Mouse (Mus musculus) CH12.LX (cell line): ENCODE data around the gene Cplx2. TPM values are rescaled to one million over a fixed set of nuclear protein-coding genes. Genes with fewer than 3 reads are reported as not detected.

ENCODE experiments used
- DNase-seq: peaks from one replicate; pipeline ENCODE4 v3.0.0-alpha.2; 2013; ENCODE audit errors: extremely low read depth
- H3K27ac ChIP-seq: 2 replicates; pipeline ENCODE4 v1.5.1; 2012; ENCODE audit warnings: low read depth, mild to moderate bottlenecking, control low read depth, moderate library complexity; ENCODE audit not compliant: insufficient read depth
- H3K27me3 ChIP-seq: replicated peaks from 2 replicates; pipeline ENCODE3; 2012; ENCODE audit warnings: inconsistent platforms
- H3K36me3 ChIP-seq, 2 experiments: replicated peaks in 1 of 2; 2 replicates each; pipeline versions ENCODE3 to v1.6.1; 2012; ENCODE audit warnings: inconsistent platforms in 1 of 2, low read length in 1 of 2, mild to moderate bottlenecking in 1 of 2, mixed read lengths in 1 of 2, moderate library complexity in 1 of 2; ENCODE audit not compliant: control insufficient read depth in 1 of 2, insufficient read depth in 1 of 2
- H3K4me1 ChIP-seq, 2 experiments: 2 replicates each; pipeline ENCODE4 v1.6.1; 2012; ENCODE audit warnings: inconsistent platforms in 1 of 2, moderate library complexity in 1 of 2; ENCODE audit not compliant: insufficient read depth in 2 of 2, control insufficient read depth in 1 of 2
- H3K4me2 ChIP-seq: 2 replicates; pipeline ENCODE4 v1.6.1; 2012; ENCODE audit warnings: low read depth, mild to moderate bottlenecking, control low read depth; ENCODE audit not compliant: poor library complexity, insufficient read depth, severe bottlenecking
- H3K4me3 ChIP-seq, 3 experiments: fragments of 150-350 bp in 1 of 3; sonication (generic) in 1 of 3; replicated peaks in 1 of 3; 2 replicates each; pipeline versions ENCODE3 to v1.5.1; 2011 to 2012; ENCODE audit warnings: low read depth in 2 of 3, low read length in 2 of 3, mild to moderate bottlenecking in 2 of 3, moderate library complexity in 2 of 3, control low read depth in 1 of 3, improper control_type of control experiment in 1 of 3, inconsistent platforms in 1 of 3, mixed read lengths in 1 of 3; ENCODE audit not compliant: poor library complexity in 1 of 3
- H3K79me2 ChIP-seq: replicated peaks from 2 replicates; pipeline ENCODE4 v1.6.1; 2012; ENCODE audit warnings: mild to moderate bottlenecking, moderate library complexity; ENCODE audit not compliant: control insufficient read depth, poor library complexity, insufficient read depth, severe bottlenecking; ENCODE audit errors: extremely low read depth
- H3K9ac ChIP-seq: 2 replicates; pipeline ENCODE4 v1.6.1; 2012; ENCODE audit warnings: low read depth, mild to moderate bottlenecking, control low read depth, moderate library complexity; ENCODE audit not compliant: insufficient read depth
- H3K9me3 ChIP-seq: replicated peaks from 2 replicates; pipeline ENCODE3; 2012; ENCODE audit warnings: low read length, inconsistent platforms, mixed read lengths
- CHD1 ChIP-seq: IDR thresholded peaks from 2 replicates; pipeline ENCODE4 v1.6.1; 2012; ENCODE audit warnings: low read depth, low read length, improper control_type of control experiment, inconsistent platforms
- CHD2 ChIP-seq: IDR thresholded peaks from 2 replicates; pipeline ENCODE4 v1.6.1; 2011; ENCODE audit warnings: low read length, improper control_type of control experiment
- CTCF ChIP-seq, 2 experiments: IDR thresholded peaks in 1 of 2; conservative IDR thresholded peaks in 1 of 2; 2 replicates each; pipeline ENCODE4 v1.5.1; 2011 to 2012; ENCODE audit warnings: low read depth in 2 of 2, low read length in 2 of 2, improper control_type of control experiment in 1 of 2, inconsistent platforms in 1 of 2, mild to moderate bottlenecking in 1 of 2, moderate library complexity in 1 of 2
- E2F4 ChIP-seq: IDR thresholded peaks from 2 replicates; pipeline ENCODE4 v1.6.1; 2011; ENCODE audit warnings: low read depth, low read length, improper control_type of control experiment; ENCODE audit not compliant: insufficient replicate concordance
- EP300 ChIP-seq: IDR thresholded peaks from 2 replicates; pipeline ENCODE4 v1.6.1; 2011; ENCODE audit warnings: low read length, improper control_type of control experiment
- ETS1 ChIP-seq: conservative IDR thresholded peaks from 2 replicates; pipeline ENCODE4 v1.6.1; 2012; ENCODE audit warnings: low read depth, mild to moderate bottlenecking, inconsistent platforms, low read length, improper control_type of control experiment, moderate library complexity
- GABPA ChIP-seq: IDR thresholded peaks from 2 replicates; pipeline ENCODE4 v1.6.1; 2012; ENCODE audit warnings: low read depth, low read length, improper control_type of control experiment, inconsistent platforms; ENCODE audit not compliant: insufficient replicate concordance
- HCFC1 ChIP-seq: IDR thresholded peaks from 2 replicates; pipeline ENCODE4 v1.6.1; 2012; ENCODE audit warnings: low read depth, mild to moderate bottlenecking, inconsistent platforms, low read length, improper control_type of control experiment
- JUN ChIP-seq: IDR thresholded peaks from 2 replicates; pipeline ENCODE4 v1.6.1; 2011; ENCODE audit warnings: low read depth, mild to moderate bottlenecking, low read length, improper control_type of control experiment, moderate library complexity; ENCODE audit not compliant: insufficient read depth
- JUND ChIP-seq: conservative IDR thresholded peaks from 2 replicates; pipeline ENCODE4 v1.6.1; 2011; ENCODE audit warnings: low read depth, low read length, improper control_type of control experiment
- MAFK ChIP-seq: IDR thresholded peaks from 2 replicates; pipeline ENCODE4 v1.6.1; 2011; ENCODE audit warnings: low read length, improper control_type of control experiment; ENCODE audit not compliant: insufficient replicate concordance
- MAX ChIP-seq: IDR thresholded peaks from 2 replicates; pipeline ENCODE4 v1.6.1; 2011; ENCODE audit warnings: low read length, improper control_type of control experiment
- MAZ ChIP-seq: IDR thresholded peaks from 2 replicates; pipeline ENCODE4 v1.6.1; 2012; ENCODE audit warnings: low read depth, mild to moderate bottlenecking, inconsistent platforms, low read length, improper control_type of control experiment, moderate library complexity
- MEF2A ChIP-seq: IDR thresholded peaks from 2 replicates; pipeline ENCODE4 v1.6.1; 2014; ENCODE audit warnings: low read depth, mild to moderate bottlenecking, inconsistent platforms, low read length, improper control_type of control experiment, borderline replicate concordance
- MYC ChIP-seq: IDR thresholded peaks from 2 replicates; pipeline ENCODE4 v1.6.1; 2011; ENCODE audit warnings: low read depth, mild to moderate bottlenecking, improper control_type of control experiment, low read length
- NELFE ChIP-seq: IDR thresholded peaks from 2 replicates; pipeline ENCODE4 v1.6.1; 2011; ENCODE audit warnings: low read depth, low read length, improper control_type of control experiment
- PAX5 ChIP-seq: IDR thresholded peaks from 2 replicates; pipeline ENCODE4 v1.6.1; 2012; ENCODE audit warnings: low read length, inconsistent platforms, mixed read lengths
- POLR2A ChIP-seq: IDR thresholded peaks from 2 replicates; pipeline ENCODE4 v1.6.1; 2011; ENCODE audit warnings: low read depth, mild to moderate bottlenecking, improper control_type of control experiment, low read length
- TCF12 ChIP-seq: IDR thresholded peaks from 2 replicates; pipeline ENCODE4 v1.6.1; 2014; ENCODE audit warnings: low read depth, mild to moderate bottlenecking, inconsistent platforms, low read length, improper control_type of control experiment
- USF2 ChIP-seq: conservative IDR thresholded peaks from 2 replicates; pipeline ENCODE4 v1.6.1; 2011; ENCODE audit warnings: low read depth, low read length, improper control_type of control experiment
- ZNF384 ChIP-seq: IDR thresholded peaks from 2 replicates; pipeline ENCODE4 v1.6.1; 2012; ENCODE audit warnings: low read depth, low read length, improper control_type of control experiment, inconsistent platforms
- dilution Hi-C: fragments of 300-500 bp; cut with MboI; formaldehyde crosslinking; loops from 2 replicates; pipeline ENCODE4 v1.14.3; 2020; ENCODE audit warnings: low sequenced_read_pairs; ENCODE audit not compliant: extremely low pct_unique_long_range_greater_than_20kb, extremely low pct_ligation_motif_present
- in situ Hi-C: fragments of 300-500 bp; cut with MboI; formaldehyde crosslinking; loops from 3 replicates; pipeline ENCODE4 v1.14.3; 2019; ENCODE audit warnings: low sequenced_read_pairs, low pct_ligation_motif_present, low pct_unique_long_range_greater_than_20kb, mixed read lengths
- polyA plus RNA-seq: library from polyadenylated mRNA; unstranded; fragments of >175 nt; gene quantifications from 2 replicates; pipeline ENCODE4 v1.2.1, GENCODE M21; 2012; ENCODE audit warnings: low read depth; ENCODE audit not compliant: insufficient read length
- total RNA-seq, 2 experiments: library from RNA; depleted of rRNA; stranded (reverse); fragments of 300-350 nt in 1 of 2; fragments of >200 nt in 1 of 2; gene quantifications; 2 replicates each; pipeline ENCODE4 v1.2.3; 2012 to 2014

The Cplx2 gene
- total and polyA plus RNA-seq, 3 experiments = 0.05 to 0.21 (median 0.19) TPM

DNA sequence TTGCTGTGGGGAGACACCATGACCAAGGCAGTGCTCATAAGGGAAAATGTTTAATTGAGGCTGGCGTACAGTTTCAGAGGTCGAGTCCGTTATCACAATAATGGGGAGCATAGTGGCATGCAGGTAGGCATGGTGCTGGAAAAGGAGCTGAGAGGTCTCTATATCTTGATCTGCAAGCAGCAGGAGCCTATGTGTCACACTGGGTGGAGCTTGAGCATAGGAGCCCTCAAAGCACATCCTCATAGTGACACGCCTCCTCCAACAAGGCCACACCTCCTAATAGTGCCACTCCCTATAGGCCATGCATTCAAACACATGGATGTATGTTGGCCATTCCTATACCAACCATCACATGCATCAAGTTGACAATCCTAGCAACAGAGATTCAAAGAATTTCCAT lies 43.9 kb downstream of the Cplx2 start:
- Histone ChIP-seq H3K36me3 (no peaks in the 10 kb centered on the region), H3K9me3 (peaks cover 2% of the 10 kb centered on the region), H3K4me3 (no peak overlapping the region), H3K4me1 (peaks cover 7 to 18% of the 10 kb centered on the region in 2 experiments), H3K9ac (no peak overlapping the region), H3K27me3 (peaks cover 7% of the 10 kb centered on the region), H3K79me2 (no peaks in the 10 kb centered on the region), H3K27ac (no peak overlapping the region), H3K4me2 (no peak overlapping the region)
- dilution Hi-C loops = no loop called here
- in situ Hi-C loops = no loop called here
- no peak for DNase-seq
- TF ChIP-seq MAFK = no peak
- TF ChIP-seq JUN = no peak
- no peak for TF ChIP-seq JUND
- TF ChIP-seq GABPA = no peak
- no peak for TF ChIP-seq MAZ
- TF ChIP-seq PAX5 = no peak
- TF ChIP-seq POLR2A = no peak
- TF ChIP-seq MYC = no peak
- no peak for TF ChIP-seq MEF2A
- TF ChIP-seq, all 38 proteins: peak for 0

GRCm38 (mm10) chr13:54418781-54419327 lies 47.7 kb downstream of the Cplx2 start:
- Histone ChIP-seq H3K79me2 (no peaks in the 10 kb centered on the region), H3K36me3 (no peaks in the 10 kb centered on the region), H3K9ac (no peak overlapping the region), H3K4me2 (no peak overlapping the region), H3K4me1 (no peaks in the 10 kb centered on the region), H3K27ac (no peak overlapping the region), H3K9me3 (peaks cover 14% of the 10 kb centered on the region), H3K4me3 (no peak overlapping the region), H3K27me3 (peaks cover 7% of the 10 kb centered on the region)
- DNase-seq = no peak
- TF ChIP-seq ZNF384 = no peak
- no peak for TF ChIP-seq E2F4
- TF ChIP-seq ETS1 = no peak
- TF ChIP-seq MEF2A = no peak
- no peak for TF ChIP-seq EP300
- TF ChIP-seq CTCF (conservative IDR thresholded peaks at IDR 0.05 in 1 of 2, IDR thresholded peaks at IDR 0.05 in 1 of 2; ENCODE audit: low read depth in 2 of 2, low read length in 2 of 2) = no peak
- TF ChIP-seq MAX = no peak
- no peak for TF ChIP-seq USF2
- in situ Hi-C loops (no loop called here), dilution Hi-C loops (no loop called here)

DNA sequence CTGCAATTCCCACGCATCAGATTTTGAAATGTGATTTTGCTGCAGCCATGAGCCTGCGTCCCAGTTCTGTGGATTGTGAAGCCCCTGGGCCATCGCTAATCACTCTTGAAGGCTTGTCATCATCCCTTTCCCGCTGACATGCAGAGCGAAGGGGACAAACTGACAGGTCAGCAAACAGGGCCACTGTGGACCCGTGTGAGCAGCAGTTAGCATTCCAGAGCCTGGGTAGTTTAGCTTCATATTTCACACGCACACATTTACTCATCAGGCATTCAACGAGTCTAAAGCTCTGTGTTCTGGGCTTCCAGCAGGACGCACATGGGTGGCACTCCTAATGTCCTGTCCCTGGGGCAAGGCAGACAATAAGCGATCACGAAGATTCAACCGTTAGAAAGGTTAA lies 49.1 kb downstream of the Cplx2 start:
- TF ChIP-seq MAFK (no peak), NELFE (no peak), POLR2A (no peak), E2F4 (no peak), HCFC1 (no peak), CHD2 (no peak), CHD1 (no peak), TCF12 (no peak)
- H3K9me3 ChIP-seq = peaks cover 17% of the 10 kb centered on the region
- no peaks in the 10 kb centered on the region for H3K79me2 ChIP-seq
- H3K27me3 ChIP-seq = peaks cover 7% of the 10 kb centered on the region
- peaks cover 0 to 12% of the 10 kb centered on the region in 2 experiments; a peak in 2 of 4 replicates for H3K4me1 ChIP-seq
- no peak overlapping the region for H3K27ac ChIP-seq
- DNase-seq = no peak
- H3K4me2 ChIP-seq = no peak overlapping the region
- in situ Hi-C loops = no loop called here
- dilution Hi-C loops = no loop called here
- H3K9ac ChIP-seq = no peak overlapping the region
- no peak overlapping the region for H3K4me3 ChIP-seq
- no peaks in the 10 kb centered on the region for H3K36me3 ChIP-seq
